Mouse (Mus musculus) erythroblast, embryonic 14.5 days (primary cell): ENCODE data around the gene Vrtn.

Experiments
- GATA1 ChIP-seq: IDR thresholded peaks from 2 replicates; pipeline ENCODE4 v1.6.1; 2012; ENCODE audit warnings: low read length, inconsistent platforms, mixed read lengths
- TAL1 ChIP-seq: IDR thresholded peaks from 3 replicates; pipeline ENCODE4 v1.6.1; 2012; ENCODE audit warnings: low read length, inconsistent platforms, mixed read lengths

- TF ChIP-seq GATA1 (no peak), TAL1 (no peak)
These were observed 28.3 kb upstream of the Vrtn start for GRCm38 (mm10) chr12:84612518-84612917.
